Mouse (Mus musculus) MEL (cell line): ENCODE measurements around the gene Adamts7.

Experiments
- BHLHE40 ChIP-seq: IDR thresholded peaks from 2 replicates; pipeline ENCODE4 v1.6.1; 2012; ENCODE audit warnings: low read depth, mild to moderate bottlenecking, inconsistent platforms, low read length, improper control_type of control experiment, borderline replicate concordance
- CTCF ChIP-seq, 3 experiments: IDR thresholded peaks in 2 of 3; conservative IDR thresholded peaks in 1 of 3; 2 replicates each; pipeline ENCODE4 v1.5.1; 2011 to 2012; ENCODE audit warnings: low read length in 3 of 3, low read depth in 2 of 3, mild to moderate bottlenecking in 2 of 3, improper control_type of control experiment in 1 of 3, inconsistent platforms in 1 of 3, mixed read lengths in 1 of 3, moderate library complexity in 1 of 3; ENCODE audit not compliant: control insufficient read depth in 1 of 3, insufficient read depth in 1 of 3, poor library complexity in 1 of 3, severe bottlenecking in 1 of 3
- E2F4 ChIP-seq: IDR thresholded peaks from 2 replicates; pipeline ENCODE4 v1.6.1; 2011; ENCODE audit warnings: low read depth, low read length, improper control_type of control experiment, borderline replicate concordance
- EP300 ChIP-seq, 2 experiments: IDR thresholded peaks; 2 replicates each; pipeline ENCODE4 v1.6.1; 2011; ENCODE audit warnings: improper control_type of control experiment in 2 of 2, low read length in 2 of 2, low read depth in 1 of 2, mild to moderate bottlenecking in 1 of 2
- GABPA ChIP-seq: IDR thresholded peaks from 2 replicates; pipeline ENCODE4 v1.6.1; 2012; ENCODE audit warnings: low read depth, mild to moderate bottlenecking, inconsistent platforms, low read length, improper control_type of control experiment, moderate library complexity
- KAT2A ChIP-seq: conservative IDR thresholded peaks from 2 replicates; pipeline ENCODE4 v1.6.1; 2012; ENCODE audit warnings: low read depth, low read length, improper control_type of control experiment, inconsistent platforms
- MAFK ChIP-seq: IDR thresholded peaks from 2 replicates; pipeline ENCODE4 v1.6.1; 2011; ENCODE audit warnings: low read depth, mild to moderate bottlenecking, low read length, improper control_type of control experiment, borderline replicate concordance
- MXI1 ChIP-seq: IDR thresholded peaks from 2 replicates; pipeline ENCODE4 v1.6.1; 2011; ENCODE audit warnings: mild to moderate bottlenecking, low read depth, low read length, improper control_type of control experiment
- MYC ChIP-seq: IDR thresholded peaks from 2 replicates; pipeline ENCODE4 v1.6.1; 2011; ENCODE audit warnings: low read depth, mild to moderate bottlenecking, low read length, improper control_type of control experiment, moderate library complexity
- POLR2A ChIP-seq, 2 experiments: IDR thresholded peaks; 2 replicates each; pipeline ENCODE4 v1.6.1; 2011 to 2012; ENCODE audit warnings: low read length in 2 of 2, mild to moderate bottlenecking in 2 of 2, control low read depth in 1 of 2, improper control_type of control experiment in 1 of 2, low read depth in 1 of 2, moderate library complexity in 1 of 2; ENCODE audit not compliant: control insufficient read depth in 1 of 2, insufficient read depth in 1 of 2, poor library complexity in 1 of 2
- UBTF ChIP-seq: IDR thresholded peaks from 2 replicates; pipeline ENCODE4 v1.6.1; 2012; ENCODE audit warnings: low read depth, mild to moderate bottlenecking, inconsistent platforms, low read length, improper control_type of control experiment, moderate library complexity, borderline replicate concordance; ENCODE audit not compliant: insufficient read depth

DNA sequence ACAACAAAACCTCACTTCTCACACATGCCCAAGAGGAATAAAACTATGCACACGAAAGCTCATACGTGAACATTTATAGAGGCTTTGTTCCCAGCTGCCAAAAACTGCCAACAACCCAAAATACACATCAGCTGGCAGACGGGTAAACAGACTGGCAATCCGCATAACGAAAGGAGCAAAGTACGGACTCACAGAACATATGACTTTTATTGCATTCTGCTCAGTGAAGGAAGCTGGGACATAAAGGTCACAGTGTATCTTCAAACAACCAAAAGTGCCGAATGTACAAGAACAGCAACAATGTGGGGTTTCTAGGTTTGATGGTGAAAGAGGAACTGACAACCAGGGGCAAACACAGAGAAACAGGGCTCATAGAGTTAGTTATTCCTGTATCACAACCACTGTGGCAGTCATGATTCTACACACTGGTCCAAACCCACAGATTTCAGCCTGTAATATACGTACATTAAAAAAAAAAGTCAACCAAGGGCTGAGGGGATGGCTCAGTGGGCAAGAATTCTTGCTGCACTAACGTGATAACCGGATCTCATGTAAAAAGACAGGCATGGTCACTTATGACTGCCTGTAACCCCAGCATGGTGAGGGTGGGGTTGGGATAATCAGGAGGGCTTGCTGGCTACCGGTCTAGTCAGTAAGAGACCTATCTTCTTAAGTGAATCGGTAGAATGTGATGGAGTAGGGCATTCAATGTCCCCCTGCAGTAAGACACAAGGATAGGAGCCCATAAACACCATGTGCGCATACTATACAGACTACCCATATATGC, 88.3 kb downstream of the Adamts7 start:
- no peak for TF ChIP-seq POLR2A (IDR thresholded peaks at IDR 0.05; ENCODE audit: control insufficient read depth in 1 of 2, insufficient read depth in 1 of 2, low read depth in 1 of 2, low read length in 2 of 2, poor library complexity in 1 of 2)
- TF ChIP-seq CTCF (IDR thresholded peaks at IDR 0.05 in 2 of 3, conservative IDR thresholded peaks at IDR 0.05 in 1 of 3; ENCODE audit: control insufficient read depth in 1 of 3, insufficient read depth in 1 of 3, low read depth in 2 of 3, low read length in 3 of 3, poor library complexity in 1 of 3, severe bottlenecking in 1 of 3) = no peak
- TF ChIP-seq BHLHE40 = no peak
- TF ChIP-seq E2F4 = no peak
- TF ChIP-seq GABPA = no peak
- no peak for TF ChIP-seq UBTF
- TF ChIP-seq EP300 (IDR thresholded peaks at IDR 0.05; ENCODE audit: low read depth in 1 of 2, low read length in 2 of 2) = peak in 1 of 2 experiments; percentile 28; a peak in 1 of 4 replicates
- no peak for TF ChIP-seq MXI1
- TF ChIP-seq MYC = no peak
- no peak for TF ChIP-seq MAFK
- no peak for TF ChIP-seq KAT2A
